Mouse (Mus musculus): ENCODE data around the gene 4931423N10Rik.

Gene 4931423N10Rik

DNA sequence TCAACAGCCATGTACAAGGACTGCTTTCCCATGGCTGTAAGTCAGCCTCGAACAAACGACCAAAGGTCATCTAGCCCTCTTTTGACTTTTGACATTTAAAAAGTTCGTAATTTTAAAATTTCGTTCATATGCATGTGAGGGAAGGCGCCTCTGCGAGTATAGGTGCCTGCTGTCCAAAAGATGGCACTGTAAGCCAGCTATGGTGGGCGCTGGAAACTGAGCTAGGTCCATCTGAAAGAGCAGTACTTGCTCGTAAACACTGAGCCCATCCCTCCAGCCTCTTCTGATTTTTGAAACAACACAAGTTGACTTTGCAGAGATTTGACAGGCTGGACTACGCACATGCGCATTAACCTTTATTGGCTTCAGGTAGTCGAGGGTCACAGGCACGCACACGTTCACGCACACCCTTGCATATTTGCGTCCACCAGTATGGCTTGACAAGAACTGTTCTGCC, at the start of gene 4931423N10Rik:
4931423N10Rik (plus strand) TSS at position 407 of the 457 bp plus-strand sequence.
- peak in 1 of 2 experiments; percentile 16 for DNase-seq

DNA sequence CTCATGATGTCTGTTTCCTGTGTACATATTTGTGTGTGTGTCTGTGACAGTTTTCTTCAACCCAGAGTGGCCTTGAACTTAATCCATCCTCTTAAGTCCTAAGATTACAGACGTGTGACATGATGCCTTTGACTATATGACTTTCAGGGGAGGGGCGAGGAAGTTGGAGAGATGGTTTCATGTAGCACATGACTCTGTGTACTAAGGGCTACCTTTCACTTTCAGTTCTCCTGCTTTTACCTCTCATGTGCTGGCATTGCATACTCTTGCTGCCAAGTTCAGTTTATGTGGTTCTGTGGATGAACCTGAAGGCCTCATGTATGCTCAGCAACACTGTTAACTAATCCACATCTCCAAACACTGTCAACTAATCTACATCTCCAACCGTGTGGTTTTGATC, 35.0 kb upstream of the 4931423N10Rik start:
- DNase-seq: no peak

- DNase-seq: no peak
Measured at GRCm38 (mm10) chr2:23194366-23194765, 12.9 kb upstream of the 4931423N10Rik start.

DNA sequence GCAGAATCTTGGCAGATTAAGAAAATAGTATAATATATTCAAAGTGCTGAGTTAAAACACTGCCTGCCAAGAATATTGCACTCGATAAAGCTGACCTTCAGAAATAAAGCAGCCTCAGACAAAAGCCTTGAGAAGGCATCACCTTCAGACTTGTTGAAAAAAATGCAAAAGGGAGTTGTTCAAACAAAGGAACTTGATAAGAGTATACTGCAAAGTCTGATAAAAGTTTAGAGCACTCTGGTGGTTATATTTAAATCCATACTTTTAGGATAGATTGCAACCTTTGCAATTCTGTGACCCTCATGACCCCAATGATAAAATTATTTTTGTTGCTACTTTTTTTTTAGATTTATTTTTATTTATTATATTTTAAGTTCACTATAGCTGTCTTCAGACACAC, 6.2 kb upstream of the 4931423N10Rik start:
- DNase-seq: no peak

- DNase-seq: no peak
Measured at GRCm38 (mm10) chr2:23202900-23203670, 4.2 kb upstream of the 4931423N10Rik start.

DNA sequence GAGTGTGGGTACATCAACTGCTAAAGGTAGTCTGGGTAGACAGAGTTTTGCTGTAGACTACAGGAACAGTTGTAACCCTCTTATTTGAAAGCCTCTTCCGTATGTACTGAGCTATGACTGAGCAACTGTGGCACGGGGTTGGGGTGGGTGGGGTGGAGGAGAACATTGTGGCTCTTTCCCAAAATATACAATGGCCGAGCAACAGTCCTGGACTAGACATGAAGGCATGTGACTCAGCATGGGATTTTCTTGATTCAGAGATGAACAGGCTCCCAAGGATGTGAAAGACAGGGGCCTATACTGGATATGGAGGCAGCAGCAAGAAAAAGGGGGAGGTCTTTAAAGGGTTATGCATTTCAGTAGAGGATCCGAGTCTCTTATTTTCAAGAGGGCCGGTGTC, 6.4 kb downstream of the 4931423N10Rik start:
- DNase-seq: no peak

DNA sequence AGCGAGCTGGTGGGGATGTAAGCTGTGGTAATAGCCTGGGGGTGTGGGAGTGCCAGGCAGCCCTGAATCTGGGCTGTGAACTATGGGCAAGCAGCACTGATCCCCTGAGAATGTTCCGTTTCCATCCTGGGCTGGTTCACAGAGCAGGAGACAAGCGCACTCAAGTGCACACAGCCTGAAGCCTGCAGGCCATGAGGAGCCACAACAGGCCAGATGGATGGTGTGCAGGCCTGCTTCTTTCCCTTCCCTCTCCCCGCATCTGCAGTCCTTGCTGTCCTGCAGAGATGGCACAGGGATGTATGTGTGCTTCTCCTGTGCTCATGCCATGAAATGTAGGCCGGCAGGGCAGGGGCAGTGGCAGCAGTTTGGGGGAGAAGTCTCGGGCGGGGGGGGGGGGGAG, 17.9 kb downstream of the 4931423N10Rik start:
- no peak for DNase-seq

DNA sequence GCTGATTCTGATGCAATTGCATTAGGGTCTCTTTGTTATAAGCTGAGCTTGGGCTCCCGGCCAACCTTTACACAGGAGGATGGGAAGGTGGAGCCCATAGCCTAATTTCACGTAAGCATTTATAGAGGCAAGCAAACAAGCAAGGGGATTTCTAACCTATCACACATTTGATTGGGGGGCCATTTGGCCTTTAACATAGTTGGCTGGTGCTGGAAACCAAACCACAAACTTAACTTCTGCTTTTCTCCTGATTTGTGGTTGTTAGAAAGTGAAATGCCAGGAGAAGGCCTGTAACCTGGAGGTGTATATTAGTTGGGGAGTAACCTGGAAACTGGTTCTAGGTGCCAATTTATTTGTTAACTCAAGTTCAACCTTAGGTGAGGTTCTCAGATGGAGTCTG, 21.2 kb downstream of the 4931423N10Rik start:
- DNase-seq: no peak

DNA sequence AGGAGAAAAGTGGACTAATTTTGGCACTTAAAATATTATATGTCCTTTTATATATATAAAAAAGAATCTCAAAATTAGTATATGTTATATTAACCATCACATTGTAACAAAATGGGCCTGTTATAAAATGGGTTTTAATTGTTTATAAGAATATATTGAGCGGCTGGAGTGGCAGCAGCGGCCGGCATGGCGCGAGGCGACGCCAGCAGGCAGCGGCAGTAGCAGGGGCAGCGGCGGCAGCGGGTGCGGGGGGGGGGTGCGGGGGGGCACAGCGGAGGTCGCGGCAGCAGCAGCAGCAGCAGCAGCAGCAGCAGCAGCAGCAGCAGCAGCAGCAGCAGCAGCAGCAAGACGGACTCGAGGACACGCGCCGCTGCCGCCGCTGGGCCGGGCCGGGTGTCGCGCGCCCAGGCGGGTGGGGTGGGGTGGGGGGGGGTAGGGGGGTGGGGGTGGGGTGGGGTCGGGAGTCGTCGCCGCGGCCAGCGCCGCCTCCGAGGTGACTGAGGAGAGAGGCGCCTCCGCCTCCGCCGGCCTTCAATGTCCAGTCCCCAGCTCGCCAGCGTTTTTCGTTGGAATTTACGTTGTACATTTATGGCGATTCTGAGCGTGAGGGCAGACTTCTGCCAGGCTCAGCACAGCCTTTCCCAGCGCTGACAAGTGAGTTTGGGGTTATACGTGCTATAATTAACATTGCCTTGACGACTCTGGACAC, 26.9 kb downstream of the 4931423N10Rik start:
- peak in 1 of 2 experiments; percentile 18 for DNase-seq

- DNase-seq: peak in 1 of 2 experiments; percentile 30
Measured at GRCm38 (mm10) chr2:23290991-23291390, 83.7 kb downstream of the 4931423N10Rik start.

GRCm38 (mm10) chr2:23314869-23315268, 107.6 kb downstream of the 4931423N10Rik start:
- DNase-seq: no peak
